Mouse (Mus musculus): ENCODE data around the gene Zfp131.
"Not testable (repeated sequence)": the region's sequence is repeated elsewhere in the genome, so short reads cannot be mapped to it uniquely, and the experiment has no call there.

Gene Zfp131

DNA sequence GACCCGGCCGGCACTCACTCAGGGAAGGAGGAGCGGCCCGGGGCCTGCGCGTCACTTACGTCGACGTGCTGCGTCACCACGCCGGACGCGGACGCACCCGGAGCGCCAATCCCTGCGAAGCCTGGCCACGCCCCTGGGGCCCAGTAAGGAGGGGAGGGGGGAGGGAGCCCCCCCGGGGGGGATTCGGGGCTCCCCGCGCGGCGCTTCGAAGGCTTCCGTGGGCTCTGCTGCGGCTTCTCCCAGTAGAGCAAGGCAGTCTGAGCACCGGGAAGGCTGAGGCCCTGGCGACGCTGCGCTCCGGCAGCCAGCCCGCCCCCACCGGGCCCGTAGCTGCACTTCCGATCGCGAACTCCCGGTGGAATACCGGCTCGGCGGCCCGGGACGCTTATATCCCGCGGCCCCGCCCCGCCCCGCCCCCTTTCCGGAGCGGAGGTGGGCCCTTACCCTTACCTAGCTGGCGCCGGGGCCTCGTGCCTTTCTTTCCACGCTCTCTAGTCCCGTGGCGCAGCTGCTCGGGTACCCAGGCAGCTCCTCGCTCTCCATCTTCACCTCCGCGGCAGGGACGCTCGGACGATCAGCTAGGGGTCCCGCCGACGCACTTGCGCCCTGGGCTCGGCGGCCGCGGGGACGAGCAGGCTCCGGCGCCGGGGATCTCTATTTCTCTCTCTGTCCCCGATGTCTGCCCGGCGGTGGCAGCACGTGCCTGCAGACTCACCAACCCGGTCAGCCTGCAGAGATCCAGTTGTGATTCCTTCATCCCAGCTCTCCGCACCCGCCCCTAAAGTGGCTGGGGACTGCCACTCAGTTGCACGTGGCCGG is at the start of gene Zfp131:
Gene Zfp131, minus strand, starts transcription at position 129 of the 819 bp plus-strand sequence.
- peak; percentile 94 to 97 for DNase-seq

DNA sequence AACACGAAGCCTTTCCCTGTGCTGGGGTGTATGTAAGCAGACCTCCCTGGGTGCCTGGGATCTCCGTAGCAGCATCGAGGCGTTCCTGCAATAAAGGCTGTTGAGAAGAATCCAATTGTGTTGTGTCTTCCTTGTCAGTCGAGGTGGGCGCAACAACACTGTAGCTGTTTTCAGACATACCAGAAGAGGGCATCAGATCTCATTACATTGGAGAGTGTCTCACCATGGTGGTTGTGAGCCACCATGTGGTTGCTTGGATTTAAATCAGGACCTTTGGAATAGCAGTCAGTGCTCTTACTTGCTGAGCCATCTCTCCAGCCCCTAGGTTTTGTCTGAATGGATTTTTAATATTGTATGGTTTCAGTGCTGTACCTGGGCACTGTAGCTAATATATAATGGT is 49.3 kb upstream of the Zfp131 start:
- not testable (repeated sequence) for DNase-seq

DNA sequence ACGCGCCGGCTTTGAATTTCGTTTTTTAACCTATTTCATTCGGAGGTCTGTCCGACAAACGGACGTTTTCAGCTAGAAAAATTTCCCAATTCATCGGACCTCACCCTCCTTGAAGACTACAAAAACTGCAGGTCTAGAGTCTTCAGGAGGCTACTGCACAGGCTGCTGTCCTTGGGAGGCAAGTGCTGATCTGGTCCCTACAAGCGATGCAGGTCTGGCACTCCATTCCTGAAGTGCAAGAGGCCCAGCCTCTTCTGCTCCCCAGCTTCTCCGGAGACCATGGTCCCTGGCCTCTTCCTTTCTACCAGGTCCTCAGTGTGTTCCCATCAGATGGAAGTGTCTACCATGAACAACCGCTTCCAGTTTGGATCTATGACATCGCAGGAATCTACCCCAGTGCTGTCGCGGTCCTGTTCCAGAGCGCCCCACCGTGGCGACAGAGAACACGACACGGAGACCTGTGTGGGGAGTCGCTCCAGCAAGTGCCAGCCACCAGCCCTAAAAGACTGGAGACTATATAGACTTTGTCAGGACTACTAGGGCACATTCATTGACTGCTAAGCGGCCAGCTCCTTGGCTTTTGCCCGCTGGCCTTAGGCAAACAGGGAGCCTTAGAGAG is 47.1 kb upstream of the Zfp131 start:
- DNase-seq, result peak; percentile 73 to 81

DNA sequence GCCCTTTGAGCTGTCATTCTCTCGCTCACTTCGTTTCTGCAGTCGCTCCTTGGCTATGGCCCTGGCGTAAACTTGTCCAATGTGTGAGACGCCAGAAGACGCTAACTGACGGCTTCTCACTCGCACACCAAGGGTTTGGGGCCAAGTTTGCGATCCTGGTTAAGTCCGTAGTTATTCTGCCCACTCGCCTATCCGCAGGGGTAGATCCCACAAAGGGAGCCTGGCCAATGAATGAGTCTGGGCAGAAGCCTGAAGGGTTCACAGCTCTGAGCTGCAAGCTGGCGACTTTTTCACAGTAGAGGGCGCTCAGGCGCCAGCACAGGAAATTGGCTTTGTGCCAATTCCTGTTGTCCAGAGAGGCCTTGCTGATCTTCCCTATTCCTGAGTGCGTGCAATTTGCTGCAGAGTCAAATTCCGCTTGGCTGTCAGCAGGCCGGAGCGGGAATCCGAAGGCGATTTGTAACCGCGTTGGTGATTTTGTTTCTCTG is 45.7 kb upstream of the Zfp131 start:
- peak; percentile 46 to 60 for DNase-seq

DNA sequence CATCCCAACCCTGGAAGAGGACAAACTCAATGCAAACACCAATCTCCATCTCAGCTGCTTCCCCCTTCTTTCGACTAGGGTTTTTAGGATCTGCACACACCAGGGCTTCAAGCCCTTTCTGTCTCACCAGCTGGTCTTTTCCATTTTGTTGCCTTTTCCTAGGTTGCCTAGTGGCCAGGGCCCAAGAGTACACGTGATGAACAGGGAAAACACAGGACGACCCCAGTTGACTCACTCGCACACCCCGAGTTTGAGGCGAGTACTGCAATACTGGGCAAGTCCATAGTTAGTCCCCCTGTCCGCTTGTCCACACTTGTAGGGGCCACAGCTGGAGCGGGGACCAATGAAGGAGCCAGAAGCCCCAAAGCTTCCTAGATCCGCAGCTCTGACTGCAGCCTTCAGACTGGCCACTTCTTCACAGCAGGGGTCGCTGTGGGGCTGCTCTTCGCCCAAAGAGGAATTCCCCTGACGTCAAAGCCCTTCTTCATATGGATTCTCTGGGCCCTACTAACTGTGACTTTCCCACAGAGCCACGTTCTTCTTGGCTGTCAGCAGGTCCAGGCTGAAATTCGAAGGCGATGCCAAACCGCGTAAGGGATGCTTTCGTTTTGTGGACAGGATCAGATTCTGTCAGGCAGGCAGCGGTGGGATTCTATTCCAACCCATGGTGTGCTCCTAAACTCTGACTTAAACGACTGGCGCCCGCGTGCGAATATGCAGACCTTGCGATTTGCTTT is 44.8 kb upstream of the Zfp131 start, which contains the start of gene D13Ertd608e:
Gene D13Ertd608e, plus strand, starts transcription at position 687 of the 737 bp plus-strand sequence.
- DNase-seq, result peak; percentile 26 to 33

DNA sequence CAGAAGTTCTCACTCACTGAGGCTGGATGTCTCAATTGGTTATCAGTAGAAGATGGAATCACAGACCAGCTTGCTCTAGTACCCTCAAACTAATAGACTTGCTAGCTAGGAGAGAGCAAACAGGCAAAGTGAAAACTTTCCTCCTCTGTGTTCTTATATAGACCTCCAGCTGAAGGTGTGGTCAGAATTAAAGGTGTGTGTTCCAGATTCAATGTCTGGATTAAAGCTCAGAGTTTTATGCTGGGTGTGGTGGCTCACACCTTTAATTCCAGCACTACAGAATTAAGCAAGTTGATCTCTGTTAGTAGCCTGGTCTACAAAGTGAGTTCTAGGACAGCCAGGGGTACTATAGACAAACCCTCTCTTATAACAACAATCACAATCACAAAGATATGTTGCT is 39.4 kb upstream of the Zfp131 start, which contains the start of gene AF067063:
Gene AF067063, minus strand, starts transcription at position 101 of the 400 bp plus-strand sequence.
- not testable (repeated sequence) for DNase-seq

DNA sequence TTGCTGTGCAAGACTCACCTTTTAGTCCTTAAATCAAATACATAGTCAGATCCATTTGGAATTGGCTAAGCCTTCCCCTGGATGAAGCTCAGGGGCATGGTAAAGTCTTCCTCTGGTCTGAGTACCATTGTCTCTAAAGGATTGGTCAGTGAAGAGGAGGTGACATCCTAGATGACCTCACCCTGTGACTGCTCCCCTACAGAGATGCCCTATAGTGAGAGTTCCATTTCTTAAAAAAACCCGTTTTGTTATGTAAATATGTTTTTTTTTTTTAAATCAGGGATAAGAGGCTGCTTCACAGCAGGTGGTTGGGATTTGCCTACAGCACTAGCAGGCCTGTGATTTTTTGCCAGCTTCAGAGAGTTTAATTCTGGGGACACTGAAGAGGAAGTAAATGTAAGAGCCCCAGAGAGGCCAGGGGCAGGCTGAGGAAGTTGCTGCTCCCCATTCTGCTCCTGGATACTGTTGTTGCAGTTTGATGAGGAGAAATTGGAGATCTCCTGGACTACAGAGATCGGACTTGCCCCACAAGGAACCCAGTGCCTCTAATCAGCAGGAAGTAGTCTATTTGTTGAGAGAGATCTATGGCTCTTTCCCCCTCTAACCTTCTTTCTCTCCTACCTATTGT is 27.0 kb upstream of the Zfp131 start:
- no peak for DNase-seq

DNA sequence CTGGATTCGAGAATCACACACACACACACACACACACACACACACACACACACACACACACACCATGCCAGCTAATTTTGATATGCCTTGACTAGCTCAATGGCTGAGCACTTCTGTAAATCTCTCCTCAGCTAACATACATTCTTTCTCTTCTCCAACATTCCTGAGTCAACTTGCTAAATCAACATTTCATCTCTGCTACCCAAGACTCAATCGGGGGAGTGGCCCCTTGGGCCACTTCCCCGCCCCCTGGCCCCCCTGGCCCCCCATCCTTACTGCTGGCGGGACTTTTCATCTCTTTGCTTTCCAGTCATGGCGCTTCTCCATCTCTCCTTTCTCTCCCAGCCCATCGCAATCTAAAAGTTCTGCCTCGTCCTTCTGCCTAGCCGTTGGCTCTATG is 26.1 kb upstream of the Zfp131 start:
- DNase-seq, result no peak

DNA sequence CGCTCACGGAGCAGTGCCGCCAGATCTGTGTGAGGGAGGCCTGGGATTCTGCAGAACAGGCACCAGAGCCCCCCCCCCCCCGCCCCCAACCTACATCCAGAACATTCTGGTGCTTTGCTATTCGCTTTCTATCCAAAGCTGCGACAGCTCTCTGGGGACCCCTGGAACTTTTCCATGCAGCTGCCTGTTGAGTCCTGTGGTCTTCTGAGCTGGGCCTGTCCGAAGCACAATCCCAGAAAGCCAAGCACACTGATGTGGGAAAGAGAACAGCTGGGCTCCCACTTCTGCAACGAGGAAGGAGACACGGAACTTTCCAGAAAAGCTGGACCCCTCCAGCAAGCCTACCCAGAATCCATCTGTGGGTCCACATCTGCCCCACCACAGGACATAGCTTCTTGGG is 19.3 kb upstream of the Zfp131 start:
- no peak for DNase-seq

DNA sequence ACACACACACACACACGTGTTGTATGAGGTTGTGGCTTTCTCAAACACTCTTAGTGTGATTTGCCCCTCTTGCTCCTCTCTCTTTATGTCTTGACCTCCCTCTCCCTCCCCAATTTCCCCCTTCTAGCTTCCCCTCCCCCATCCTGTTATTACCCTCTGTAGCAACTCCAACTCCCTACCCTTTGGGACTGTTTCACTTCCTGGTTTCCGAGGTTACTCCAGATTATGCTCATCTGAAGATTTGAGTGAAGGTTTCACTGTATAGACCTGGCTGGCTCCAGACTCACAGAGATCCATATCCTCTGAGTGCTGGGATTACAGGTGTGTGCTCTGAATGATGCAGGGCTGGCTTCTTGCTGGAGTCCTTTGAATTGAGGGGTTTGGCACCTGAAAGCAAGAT is 18.2 kb upstream of the Zfp131 start:
- DNase-seq, result no peak

DNA sequence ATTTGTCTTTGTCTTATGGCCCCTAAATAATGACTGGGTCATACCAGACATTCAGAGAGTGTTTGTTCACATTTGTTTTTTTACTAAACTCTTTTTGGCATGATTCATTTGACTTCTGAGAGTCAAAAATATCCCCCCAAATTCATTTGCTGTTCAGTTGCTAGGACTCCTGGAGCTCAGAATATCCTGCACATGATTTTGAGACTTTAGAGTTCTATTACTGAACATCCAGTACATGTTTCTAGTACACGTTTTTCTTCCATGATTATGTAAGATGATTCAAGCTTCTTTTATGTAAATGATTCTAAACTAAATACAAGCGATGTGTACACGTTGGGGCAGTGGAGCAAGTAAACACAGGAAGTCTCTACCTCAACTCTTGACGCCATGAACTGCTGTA is 7.0 kb upstream of the Zfp131 start:
- DNase-seq, result no peak

DNA sequence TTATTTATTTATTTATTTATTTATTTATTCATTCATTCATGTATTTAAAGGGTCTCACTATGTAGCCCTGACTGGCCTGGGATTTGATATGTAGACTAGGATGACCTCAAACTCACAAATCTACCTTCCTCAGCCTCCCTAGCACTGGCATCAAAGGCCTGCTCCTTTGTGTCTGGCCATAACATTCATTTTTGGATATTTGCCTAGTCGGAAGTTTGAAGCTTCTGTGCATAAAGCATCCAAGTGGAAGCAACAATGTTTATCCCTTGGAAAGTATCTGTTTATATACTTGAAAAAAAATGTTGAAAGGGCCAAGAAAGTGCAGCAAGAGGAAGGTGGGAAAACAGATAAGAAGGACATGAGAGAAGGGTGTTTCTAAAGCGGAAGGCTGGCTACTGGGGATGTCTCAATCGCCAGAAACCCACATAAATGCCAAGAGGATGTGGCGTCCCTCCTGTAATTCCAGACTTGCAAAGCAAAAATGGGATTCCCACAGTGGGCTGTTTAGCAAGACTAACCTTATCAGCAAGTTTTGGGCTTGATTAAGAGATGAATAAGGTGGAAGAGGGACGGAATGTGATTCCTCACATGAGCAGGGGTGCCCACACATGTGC is 2.2 kb upstream of the Zfp131 start:
- no peak for DNase-seq

DNA sequence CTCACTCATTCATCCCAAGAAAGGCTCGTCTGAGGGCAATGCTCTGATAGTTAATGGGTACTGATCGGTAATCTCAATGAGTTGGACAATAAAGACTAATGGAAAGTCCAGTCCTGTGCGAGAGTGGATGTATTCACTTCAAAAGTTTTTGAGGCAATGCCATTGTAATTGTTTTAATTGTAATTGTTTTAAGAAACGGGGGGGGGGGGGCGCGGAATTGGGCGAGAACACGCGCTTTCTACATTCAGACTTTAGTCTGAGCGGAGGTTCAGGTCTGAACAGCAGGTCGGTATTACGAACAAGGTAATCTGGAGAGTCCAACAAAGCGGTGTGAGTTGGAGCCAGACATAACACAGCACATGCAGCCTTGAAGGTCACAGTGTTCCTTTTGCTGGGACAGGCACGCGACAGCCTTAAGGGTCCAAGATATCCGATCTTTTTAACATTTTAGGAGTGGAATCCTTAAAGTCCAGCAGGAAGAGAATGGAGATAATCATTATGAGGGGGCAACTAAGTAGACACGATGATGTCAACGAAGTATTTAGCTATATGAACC is 969 bp upstream of the Zfp131 start:
- DNase-seq, result no peak

DNA sequence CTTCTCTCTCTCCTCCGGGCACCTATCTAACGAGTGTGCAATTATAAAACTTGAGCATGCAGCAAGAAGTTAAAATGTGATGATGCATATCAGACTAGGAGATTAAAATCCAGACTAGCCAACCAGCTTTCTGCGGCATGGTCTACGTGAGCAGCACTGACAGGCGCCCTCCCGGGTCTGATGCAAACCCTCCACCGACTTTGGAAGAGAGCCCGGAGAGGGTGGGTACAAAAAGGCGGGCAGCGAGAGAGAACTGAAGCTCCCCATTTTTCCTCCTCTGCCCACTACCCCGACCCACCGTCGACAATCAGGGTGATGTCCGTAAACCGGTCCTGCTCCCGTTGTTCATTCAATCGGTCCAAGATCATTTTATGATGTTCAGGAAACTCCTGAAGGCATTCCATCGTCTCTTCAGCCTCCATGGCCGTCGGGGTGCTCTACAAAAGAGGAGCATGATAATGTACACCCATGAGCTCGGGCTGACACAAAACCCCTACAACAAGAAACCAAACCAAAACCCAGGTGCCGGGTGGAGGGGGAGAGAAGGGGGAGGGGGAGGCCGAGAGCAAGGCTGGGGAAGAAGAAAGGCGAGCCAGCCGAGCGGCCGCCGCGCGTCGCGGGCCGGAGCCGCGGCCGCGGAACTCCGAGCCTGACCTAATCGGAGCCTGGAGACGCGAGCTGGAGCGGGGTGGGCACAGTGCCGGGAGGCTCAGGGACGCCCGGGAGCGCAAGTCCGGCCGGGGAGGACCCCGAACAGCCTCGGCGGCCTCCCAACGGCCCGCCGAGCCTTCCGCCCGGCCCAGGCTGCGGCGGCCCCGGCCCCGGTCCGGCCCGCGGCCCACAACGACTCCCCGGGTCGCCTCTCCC is 605 bp downstream of the Zfp131 start:
- DNase-seq, result peak; percentile 82 to 84

DNA sequence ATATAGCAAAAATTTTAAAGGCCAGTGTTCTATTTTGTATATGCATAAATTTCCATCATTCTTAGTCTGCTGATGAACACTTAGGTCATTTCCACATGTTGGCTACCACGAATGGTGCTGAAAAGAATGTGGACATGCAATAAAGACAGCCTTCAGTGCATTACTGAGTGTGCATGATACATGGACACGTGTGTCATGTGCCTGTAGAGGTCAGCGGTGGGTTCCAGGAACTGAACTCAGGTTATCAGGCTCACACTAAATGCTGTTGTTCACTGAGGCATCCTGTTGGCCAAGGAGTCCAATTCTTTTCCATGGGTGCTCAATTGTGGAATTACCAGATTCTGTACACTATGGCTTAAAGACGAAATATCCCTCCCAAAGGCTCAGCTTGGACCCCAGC is 7.1 kb downstream of the Zfp131 start:
- no peak for DNase-seq

DNA sequence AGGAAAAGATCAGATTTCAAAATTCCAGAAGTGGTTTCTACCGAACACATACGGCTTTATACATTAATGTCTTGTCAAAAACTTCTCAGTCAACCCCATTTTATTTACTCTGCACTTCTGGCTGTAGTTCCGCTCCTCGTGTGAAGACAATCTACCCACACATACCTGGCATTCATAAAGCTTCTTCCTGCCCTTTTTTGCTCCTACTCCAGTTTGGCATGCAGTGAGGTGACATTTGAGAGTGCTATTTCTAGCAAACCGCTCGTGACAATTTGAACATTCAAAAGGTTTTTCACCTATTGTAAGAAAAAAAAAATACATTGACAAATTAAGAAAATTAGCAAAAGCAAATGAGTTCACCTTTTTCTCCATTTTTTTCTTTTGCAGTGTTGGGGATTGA is 22.1 kb downstream of the Zfp131 start:
- no peak for DNase-seq

DNA sequence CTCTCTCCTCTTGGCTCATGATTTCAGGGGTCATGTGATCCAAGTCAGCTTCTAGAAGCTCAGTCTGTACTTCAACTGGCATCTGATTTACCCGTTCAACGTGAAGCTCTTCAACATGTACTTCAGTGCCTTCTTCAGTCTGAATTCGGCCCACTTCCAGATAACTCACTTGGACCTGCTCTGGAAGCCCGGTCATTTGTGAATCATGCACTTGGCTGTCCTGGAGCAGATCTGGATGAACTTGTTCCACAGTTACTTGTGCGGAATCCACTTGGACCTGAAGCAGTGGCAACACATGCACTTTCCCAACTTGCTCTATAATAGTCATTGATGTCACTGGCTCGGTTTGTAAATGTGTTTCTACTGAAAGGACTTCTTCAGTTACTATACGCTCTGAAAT is 24.2 kb downstream of the Zfp131 start:
- DNase-seq, result no peak

DNA sequence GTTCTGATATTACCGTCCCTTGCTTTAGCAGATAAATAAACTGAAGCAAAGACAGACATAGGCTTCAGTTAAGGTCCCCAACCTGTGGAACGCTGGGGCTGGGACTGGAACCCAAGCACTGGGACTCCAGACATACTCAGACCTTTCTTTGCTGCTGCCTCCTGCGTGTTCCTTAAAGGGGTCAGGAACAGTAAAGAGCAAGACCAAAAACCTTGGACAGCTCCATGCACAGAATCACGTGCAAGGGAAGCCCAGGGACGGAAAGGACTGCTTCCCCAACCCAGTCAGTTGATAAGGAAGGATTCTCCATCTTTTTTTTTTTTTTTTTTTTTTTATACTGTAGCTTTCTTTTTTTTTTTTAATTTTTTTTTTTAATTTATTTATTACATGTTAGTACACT is 33.9 kb downstream of the Zfp131 start:
- no peak for DNase-seq

DNA sequence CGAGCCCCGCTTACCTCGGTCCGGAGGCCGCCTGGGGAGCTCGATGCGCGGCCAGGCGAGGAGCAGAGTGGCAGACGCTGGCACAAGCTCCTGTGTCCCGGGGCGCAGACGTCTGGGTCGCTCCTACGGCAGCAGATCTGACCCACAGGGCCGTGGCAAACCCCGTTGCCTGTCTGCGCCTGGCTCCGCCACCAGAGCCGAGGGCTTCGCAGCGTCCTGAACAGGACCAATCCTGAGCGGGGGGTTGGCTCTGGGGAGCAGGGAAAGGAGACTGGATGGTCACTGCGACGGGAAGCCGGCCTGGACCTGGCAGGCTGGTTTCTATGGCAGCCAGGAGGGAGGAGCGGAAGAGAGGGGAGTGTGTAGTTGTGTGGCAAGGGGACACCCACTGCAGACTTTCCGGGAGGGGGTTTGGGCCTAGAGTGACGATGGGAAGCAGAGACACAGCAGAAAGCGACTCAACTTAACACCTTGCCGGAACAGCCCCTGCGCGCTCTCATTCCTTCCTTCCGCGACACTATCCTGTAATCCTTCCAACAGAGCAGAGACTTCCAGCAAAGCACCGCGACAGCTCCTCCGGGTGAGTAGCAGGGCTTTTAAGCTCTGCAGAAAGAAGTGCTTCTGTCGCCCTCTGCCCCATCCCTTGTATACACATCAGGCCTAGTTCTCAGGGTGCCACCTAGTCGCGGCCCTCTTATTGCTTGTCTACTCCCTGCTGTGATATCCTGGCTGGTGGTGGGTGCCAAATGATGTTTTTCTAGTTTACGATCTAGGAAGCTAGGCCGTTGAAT is 34.8 kb downstream of the Zfp131 start, which contains the start of gene Nim1k:
Gene Nim1k, minus strand, starts transcription at position 202 of the 791 bp plus-strand sequence.
- DNase-seq, result peak; percentile 88 to 89

DNA sequence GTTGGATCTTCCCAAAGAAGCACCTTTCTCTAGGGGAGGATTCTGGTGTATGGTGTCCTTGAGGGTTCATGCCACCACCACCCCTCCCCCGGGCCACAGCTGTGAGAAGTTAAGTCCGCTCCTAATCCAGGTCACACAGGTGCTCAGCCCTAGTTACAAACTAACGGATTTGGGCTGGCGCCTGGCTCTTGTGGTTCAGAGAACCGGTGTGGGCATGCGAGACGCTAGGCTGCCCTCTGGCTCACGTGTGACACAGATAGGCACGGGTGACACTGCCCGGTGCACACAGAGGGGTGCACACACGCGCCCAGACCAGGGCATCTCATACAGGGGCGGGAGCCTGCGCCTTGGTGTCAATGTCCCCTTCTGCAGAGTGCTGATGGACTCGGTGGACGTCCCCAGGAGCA is 35.5 kb downstream of the Zfp131 start:
- DNase-seq, result peak in 1 of 2 experiments; percentile 69
